Mouse (Mus musculus): ENCODE data around the gene Wwp2.

Gene Wwp2

GRCm38 (mm10) chr8:107556511-107556936 is 120.4 kb downstream of the Wwp2 start:
- CTCF ChIA-PET, result interaction anchor here (1.2 kb wide), 1 partner anchor 17 kb away, joined by 3 read pairs; no protein-coding TSS in a partner anchor

GRCm38 (mm10) chr8:107560820-107561536 is 124.8 kb downstream of the Wwp2 start:
- CTCF ChIA-PET, result interaction anchor here (0.5 kb wide), 1 partner anchor 45 kb away, joined by 5 read pairs; no protein-coding TSS in a partner anchor

DNA sequence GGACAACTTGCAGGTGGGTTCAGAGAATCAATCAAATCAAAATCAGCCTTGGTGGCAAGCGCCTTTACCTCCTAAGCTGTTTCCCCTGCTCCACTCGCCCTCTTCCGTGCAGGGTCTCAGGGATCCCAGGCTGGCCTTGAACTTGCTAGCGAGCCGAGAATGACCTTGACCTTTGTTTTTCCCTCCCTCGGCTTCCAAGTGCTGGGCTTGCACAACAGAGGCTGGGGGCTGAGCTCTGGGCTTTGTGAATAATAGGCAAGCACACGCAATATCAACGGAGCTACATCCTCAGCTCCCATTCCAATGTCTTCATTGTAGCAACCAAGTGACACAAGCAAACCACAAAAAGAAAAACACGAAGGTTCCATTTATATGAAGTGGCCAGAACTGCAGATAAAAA is 126.0 kb downstream of the Wwp2 start:
- CTCF ChIA-PET, result no interaction called here

GRCm38 (mm10) chr8:107571046-107571445 is 134.9 kb downstream of the Wwp2 start:
- CTCF ChIA-PET, result no interaction called here

GRCm38 (mm10) chr8:107571486-107572135 is 135.4 kb downstream of the Wwp2 start:
- CTCF ChIA-PET, result interaction anchor here (0.5 kb wide), 2 partner anchors 117 to 200 kb away, joined by 5 to 7 read pairs; no protein-coding TSS in a partner anchor

- CTCF ChIA-PET, result interaction anchor here (0.5 to 1.0 kb wide), 3 partner anchors 116 to 201 kb away, joined by 3 to 7 read pairs (median 5); no protein-coding TSS in a partner anchor
Observed at GRCm38 (mm10) chr8:107572497-107572896, 136.3 kb downstream of the Wwp2 start.

DNA sequence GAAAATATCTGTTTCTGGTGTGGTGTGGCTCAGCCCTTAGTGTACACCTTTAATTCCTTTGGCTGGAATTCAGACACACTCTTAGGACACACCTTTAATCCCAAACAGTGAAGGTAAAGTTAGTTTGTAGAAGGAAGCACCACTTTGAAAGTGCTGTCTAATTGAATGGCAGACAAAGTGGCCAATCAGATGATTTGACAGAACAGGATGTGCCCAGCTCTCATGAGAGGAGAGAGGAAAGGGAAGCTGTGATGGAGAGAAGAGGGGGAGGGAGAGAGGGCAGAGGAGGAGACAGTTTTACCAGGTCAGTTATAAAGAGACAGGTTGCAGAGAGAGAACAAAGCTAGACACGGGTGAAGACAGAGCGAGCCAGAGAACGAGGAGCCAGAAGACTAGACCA is 138.6 kb downstream of the Wwp2 start:
- CTCF ChIA-PET, result no interaction called here

- CTCF ChIA-PET, result interaction anchor here (0.6 to 0.7 kb wide), 3 partner anchors 91 to 431 kb away, joined by 3 to 7 read pairs (median 5); no protein-coding TSS in a partner anchor
Observed at GRCm38 (mm10) chr8:107576702-107577101, 140.5 kb downstream of the Wwp2 start.

DNA sequence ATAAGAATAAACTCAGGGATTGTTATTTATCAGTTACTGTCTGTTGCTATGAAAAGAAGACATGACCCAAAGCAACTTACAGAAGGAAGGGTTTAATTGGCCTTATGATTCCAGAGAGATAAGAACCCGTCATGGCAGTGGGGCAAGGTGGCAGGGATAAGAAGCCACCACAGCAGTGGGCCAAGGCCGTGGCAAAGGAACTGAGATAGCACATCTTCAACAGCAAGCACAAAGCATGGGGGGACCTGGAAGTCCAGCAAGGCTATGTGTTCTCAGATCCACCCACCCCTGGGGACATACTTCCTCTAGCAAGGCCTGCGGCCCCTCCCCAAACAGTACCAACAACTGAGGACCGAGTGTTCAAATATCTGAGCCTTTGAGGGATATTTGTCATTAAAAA is 141.5 kb downstream of the Wwp2 start:
- CTCF ChIA-PET, result no interaction called here

DNA sequence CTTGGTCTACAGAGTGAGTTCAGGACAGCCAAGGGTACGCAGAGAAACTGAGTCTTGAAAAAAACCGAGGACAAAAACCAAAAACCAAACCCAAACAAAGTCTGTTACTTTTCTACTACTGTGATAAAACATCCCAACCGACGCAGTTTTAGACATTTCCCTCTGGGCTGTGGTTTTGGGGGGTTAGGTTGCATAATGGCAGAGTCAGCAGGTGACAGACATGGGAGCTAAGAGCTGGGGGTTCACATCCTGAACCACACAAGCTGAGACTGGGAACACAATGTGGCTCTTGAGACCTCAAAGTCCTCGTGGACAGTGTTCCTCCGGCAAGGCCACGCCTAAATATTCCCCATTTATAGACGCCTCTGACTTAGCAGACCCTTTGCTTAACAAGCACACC is 142.0 kb downstream of the Wwp2 start:
- CTCF ChIA-PET, result no interaction called here

GRCm38 (mm10) chr8:107578541-107578940 is 142.4 kb downstream of the Wwp2 start:
- CTCF ChIA-PET, result no interaction called here

DNA sequence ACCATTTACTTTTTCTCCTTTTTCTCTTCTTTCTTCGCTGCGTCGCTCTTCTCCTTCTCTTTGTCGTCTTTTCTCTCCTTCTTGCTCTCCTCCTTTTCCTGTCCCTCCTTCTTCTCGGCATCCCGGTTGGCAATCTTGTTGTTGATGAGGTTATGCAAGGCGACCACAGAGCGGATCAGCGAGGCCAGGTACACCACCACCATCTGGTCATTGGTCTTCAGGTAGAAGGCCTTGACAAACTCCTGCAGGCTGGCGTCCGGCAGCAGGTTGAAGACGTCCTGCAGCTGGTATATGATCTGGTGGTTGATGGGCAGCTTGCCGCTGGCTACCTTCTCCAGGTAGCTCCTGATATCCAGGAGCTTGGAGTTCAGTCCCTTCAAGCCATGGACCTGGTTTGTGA is 144.7 kb downstream of the Wwp2 start:
- CTCF ChIA-PET, result no interaction called here

DNA sequence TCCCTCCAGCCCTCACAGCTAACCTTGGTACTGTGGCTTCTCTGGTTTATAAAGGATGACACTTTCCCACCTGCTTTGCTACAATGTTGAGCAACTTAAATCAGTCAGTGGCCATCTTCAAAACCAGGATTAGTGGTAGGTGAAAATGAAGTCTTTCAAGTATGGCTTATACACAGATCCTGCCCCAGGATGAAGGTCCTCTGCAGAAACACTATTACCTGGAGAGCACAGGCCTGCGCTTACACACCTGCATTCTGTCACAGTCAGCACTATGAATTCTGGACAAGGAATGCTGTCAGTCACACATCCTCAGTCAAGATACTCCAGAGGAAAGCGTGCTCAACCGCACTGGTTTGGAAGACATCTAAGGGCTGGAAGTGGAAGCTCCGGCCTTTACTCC is 145.4 kb downstream of the Wwp2 start:
- CTCF ChIA-PET, result no interaction called here

- CTCF ChIA-PET, result no interaction called here
Observed at GRCm38 (mm10) chr8:107582136-107582535, 146.0 kb downstream of the Wwp2 start.

GRCm38 (mm10) chr8:107587429-107587994 is 151.3 kb downstream of the Wwp2 start:
- CTCF ChIA-PET, result interaction anchor here (0.6 kb wide), 2 partner anchors 273 to 542 kb away, joined by 3 to 9 read pairs; no protein-coding TSS in a partner anchor

- CTCF ChIA-PET, result interaction anchor here (0.6 kb wide), 1 partner anchor 542 kb away, joined by 9 read pairs; no protein-coding TSS in a partner anchor
Observed at GRCm38 (mm10) chr8:107587995-107588780, 152.0 kb downstream of the Wwp2 start, which contains the start of gene Psmd7. Gene Psmd7 (minus strand): TSS chr8:107588464.

DNA sequence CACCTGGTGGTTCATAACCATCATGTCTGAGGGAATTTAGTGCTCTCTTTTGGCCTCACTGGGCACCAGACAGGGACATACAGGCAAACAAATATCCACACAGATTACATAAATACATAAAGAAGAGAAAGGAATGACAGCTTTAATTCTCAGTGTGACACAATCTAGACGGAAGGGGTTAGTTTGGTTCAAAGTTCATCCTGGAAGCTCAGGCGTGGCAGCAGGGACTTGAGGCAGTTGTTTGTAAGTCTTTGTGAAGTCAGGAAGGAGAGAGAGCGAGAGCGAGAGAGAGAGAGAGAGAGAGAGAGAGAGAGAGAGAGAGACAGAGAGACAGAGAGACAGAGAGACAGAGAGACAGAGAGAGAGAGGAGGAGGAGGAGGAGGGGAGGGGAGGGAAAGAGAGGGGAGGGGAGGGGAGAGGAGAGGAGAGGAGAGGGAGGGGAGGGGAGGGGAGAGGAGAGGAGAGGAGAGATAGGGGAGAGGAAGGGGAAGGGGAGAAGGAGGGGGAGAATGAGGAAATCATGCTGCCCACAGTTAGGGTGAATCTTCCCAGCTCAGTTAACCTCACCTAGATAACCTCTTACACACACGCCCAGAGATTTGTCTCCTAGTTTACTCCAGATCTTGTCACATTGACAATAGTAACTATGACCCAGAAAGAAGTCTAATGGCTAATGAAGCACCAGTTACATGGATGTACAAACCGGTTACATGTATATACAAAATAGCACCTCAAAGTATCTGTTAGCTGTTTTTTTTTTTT is 158.0 kb downstream of the Wwp2 start:
- CTCF ChIA-PET, result no interaction called here

GRCm38 (mm10) chr8:107594817-107595216 is 158.7 kb downstream of the Wwp2 start:
- CTCF ChIA-PET, result no interaction called here

DNA sequence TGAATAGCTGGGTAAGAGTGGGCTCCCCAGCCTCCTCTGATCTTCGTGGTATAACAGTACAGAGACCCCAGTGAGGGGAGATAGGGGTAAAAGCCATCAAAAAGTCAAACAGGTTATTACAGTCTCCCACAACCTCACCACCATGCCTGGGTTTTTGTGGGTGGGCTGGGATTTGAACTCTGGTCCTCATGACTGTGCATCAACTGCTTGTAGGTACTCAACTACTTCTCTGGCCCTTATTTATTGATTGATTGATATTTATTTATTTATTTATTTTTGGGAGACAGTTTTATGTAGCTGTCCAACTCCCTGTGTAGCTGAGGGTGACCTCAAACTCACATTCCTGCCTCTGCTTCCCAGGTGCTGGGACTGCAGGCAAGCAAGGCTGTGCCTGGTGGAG is 161.6 kb downstream of the Wwp2 start:
- CTCF ChIA-PET, result no interaction called here

DNA sequence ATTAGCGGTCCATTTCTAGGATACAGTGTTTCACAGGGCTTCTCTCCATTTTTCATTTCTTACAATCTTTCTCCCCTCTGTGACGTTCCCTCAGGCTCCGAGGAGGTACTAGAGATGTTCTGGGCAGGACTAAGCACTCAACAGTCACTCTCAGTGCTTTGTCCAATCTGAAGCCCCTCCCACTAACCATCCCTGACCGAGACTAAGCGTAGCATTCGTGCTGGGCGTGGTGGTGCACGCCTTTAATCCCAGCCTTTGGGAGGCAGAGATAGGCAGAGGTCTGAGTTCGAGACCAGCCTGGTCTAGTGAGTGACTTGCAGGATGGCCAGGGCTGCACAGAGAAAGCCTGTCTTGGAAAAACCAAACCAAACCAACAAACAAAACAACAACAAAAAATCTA is 163.5 kb downstream of the Wwp2 start:
- CTCF ChIA-PET, result no interaction called here

- CTCF ChIA-PET, result interaction anchor here (0.6 to 1.4 kb wide), 3 partner anchors 13 to 1824 kb away, joined by 3 to 5 read pairs (median 4); no protein-coding TSS in a partner anchor
Observed at GRCm38 (mm10) chr8:107603026-107603425, 166.9 kb downstream of the Wwp2 start.

Data from spleen, embryonic (tissue).